Mouse (Mus musculus): ENCODE measurements around the gene Col4a4. TPM values are rescaled to one million over a fixed set of nuclear protein-coding genes. Genes with fewer than 3 reads are reported as not detected.
A peak's percentile ranks its signal among the peaks of the same experiment; 100 is the strongest.

The Col4a4 gene
- total and polyA plus RNA-seq, 3 experiments, result 0.27 TPM; not detected in 2

- Histone ChIP-seq H3K4me3 (ENCODE audit: low read depth, low read length) (no peak overlapping the region), H3K27me3 (ENCODE audit: insufficient read depth, low read length) (peaks cover 18% of the 10 kb centered on the region), H3K4me1 (ENCODE audit: insufficient read depth, low read depth, low read length) (0 out of 2 replicates have a peak, but pooled peaks cover 3% of the 10 kb centered on the region), H3K9me3 (replicated peaks) (no peaks in the 10 kb centered on the region), H3K36me3 (replicated peaks) (no peaks in the 10 kb centered on the region)
- no peak for ATAC-seq (ENCODE audit: extremely low read depth, insufficient number of reproducible peaks, low FRiP score, poor library complexity, severe bottlenecking)
- no peak for DNase-seq (ENCODE audit: low spot score)
- TF ChIP-seq CTCF (IDR thresholded peaks at IDR 0.05; ENCODE audit: low read depth, low read length) (no peak), TAL1 (conservative IDR thresholded peaks at IDR 0.05; ENCODE audit: low read depth, low read length) (no peak), POLR2AphosphoS5 (IDR thresholded peaks at IDR 0.05; ENCODE audit: insufficient replicate concordance, low read depth, low read length) (no peak), GATA2 (IDR thresholded peaks at IDR 0.05; ENCODE audit: borderline replicate concordance, low read depth, low read length) (no peak), GATA1 (IDR thresholded peaks at IDR 0.05; ENCODE audit: borderline replicate concordance, low read length) (no peak)
Observed at GRCm38 (mm10) chr1:82590266-82590665, 3.6 kb upstream of the Col4a4 start.

- Histone ChIP-seq H3K4me1 (ENCODE audit: insufficient read depth, low read depth, low read length) (0 out of 2 replicates have a peak, but pooled peaks cover 3% of the 10 kb centered on the region), H3K4me3 (ENCODE audit: low read depth, low read length) (no peak overlapping the region), H3K36me3 (replicated peaks) (no peaks in the 10 kb centered on the region), H3K27me3 (ENCODE audit: insufficient read depth, low read length) (peaks cover 24% of the 10 kb centered on the region), H3K9me3 (replicated peaks) (no peaks in the 10 kb centered on the region)
- no peak for DNase-seq (ENCODE audit: low spot score)
- ATAC-seq (ENCODE audit: extremely low read depth, insufficient number of reproducible peaks, low FRiP score, poor library complexity, severe bottlenecking), result no peak
- no peak for TF ChIP-seq POLR2AphosphoS5 (IDR thresholded peaks at IDR 0.05; ENCODE audit: insufficient replicate concordance, low read depth, low read length)
- no peak for TF ChIP-seq CTCF (IDR thresholded peaks at IDR 0.05; ENCODE audit: low read depth, low read length)
- no peak for TF ChIP-seq TAL1 (conservative IDR thresholded peaks at IDR 0.05; ENCODE audit: low read depth, low read length)
- no peak for TF ChIP-seq GATA1 (IDR thresholded peaks at IDR 0.05; ENCODE audit: borderline replicate concordance, low read length)
- TF ChIP-seq GATA2 (IDR thresholded peaks at IDR 0.05; ENCODE audit: borderline replicate concordance, low read depth, low read length), result no peak
Observed at GRCm38 (mm10) chr1:82585981-82586380, 668 bp downstream of the Col4a4 start.

GRCm38 (mm10) chr1:82578320-82578719 lies 8.3 kb downstream of the Col4a4 start:
- H3K4me3 ChIP-seq (ENCODE audit: low read depth, low read length), result no peak overlapping the region
- no peak for DNase-seq (ENCODE audit: low spot score)
- no peaks in the 10 kb centered on the region for H3K36me3 ChIP-seq (replicated peaks)
- ATAC-seq (ENCODE audit: extremely low read depth, insufficient number of reproducible peaks, low FRiP score, poor library complexity, severe bottlenecking), result no peak
- peaks cover 4% of the 10 kb centered on the region; the same call in 1 of the 2 replicates for H3K4me1 ChIP-seq (ENCODE audit: insufficient read depth, low read depth, low read length)
- H3K27me3 ChIP-seq (ENCODE audit: insufficient read depth, low read length), result peaks cover 10% of the 10 kb centered on the region
- H3K9me3 ChIP-seq (replicated peaks), result no peaks in the 10 kb centered on the region
- TF ChIP-seq CTCF (IDR thresholded peaks at IDR 0.05; ENCODE audit: low read depth, low read length), result no peak
- TF ChIP-seq GATA2 (IDR thresholded peaks at IDR 0.05; ENCODE audit: borderline replicate concordance, low read depth, low read length), result no peak
- no peak for TF ChIP-seq POLR2AphosphoS5 (IDR thresholded peaks at IDR 0.05; ENCODE audit: insufficient replicate concordance, low read depth, low read length)
- TF ChIP-seq TAL1 (conservative IDR thresholded peaks at IDR 0.05; ENCODE audit: low read depth, low read length), result no peak
- no peak for TF ChIP-seq GATA1 (IDR thresholded peaks at IDR 0.05; ENCODE audit: borderline replicate concordance, low read length)

GRCm38 (mm10) chr1:82577915-82578314 lies 8.7 kb downstream of the Col4a4 start:
- no peaks in the 10 kb centered on the region for H3K36me3 ChIP-seq (replicated peaks)
- no peak overlapping the region for H3K4me3 ChIP-seq (ENCODE audit: low read depth, low read length)
- H3K27me3 ChIP-seq (ENCODE audit: insufficient read depth, low read length), result peaks cover 10% of the 10 kb centered on the region
- no peaks in the 10 kb centered on the region for H3K9me3 ChIP-seq (replicated peaks)
- peaks cover 4% of the 10 kb centered on the region; the same call in 1 of the 2 replicates for H3K4me1 ChIP-seq (ENCODE audit: insufficient read depth, low read depth, low read length)
- no peak for TF ChIP-seq CTCF (IDR thresholded peaks at IDR 0.05; ENCODE audit: low read depth, low read length)
- TF ChIP-seq POLR2AphosphoS5 (IDR thresholded peaks at IDR 0.05; ENCODE audit: insufficient replicate concordance, low read depth, low read length), result no peak
- TF ChIP-seq TAL1 (conservative IDR thresholded peaks at IDR 0.05; ENCODE audit: low read depth, low read length), result no peak
- TF ChIP-seq GATA1 (IDR thresholded peaks at IDR 0.05; ENCODE audit: borderline replicate concordance, low read length), result no peak
- no peak for TF ChIP-seq GATA2 (IDR thresholded peaks at IDR 0.05; ENCODE audit: borderline replicate concordance, low read depth, low read length)
- no peak for ATAC-seq (ENCODE audit: extremely low read depth, insufficient number of reproducible peaks, low FRiP score, poor library complexity, severe bottlenecking)
- DNase-seq (ENCODE audit: low spot score), result no peak

- Histone ChIP-seq H3K9me3 (replicated peaks) (no peaks in the 10 kb centered on the region), H3K36me3 (replicated peaks) (no peaks in the 10 kb centered on the region), H3K27me3 (ENCODE audit: insufficient read depth, low read length) (peaks cover 10% of the 10 kb centered on the region), H3K4me3 (ENCODE audit: low read depth, low read length) (no peak overlapping the region), H3K4me1 (ENCODE audit: insufficient read depth, low read depth, low read length) (peaks cover 4% of the 10 kb centered on the region; the same call in 1 of the 2 replicates)
- TF ChIP-seq GATA1 (IDR thresholded peaks at IDR 0.05; ENCODE audit: borderline replicate concordance, low read length), result no peak
- no peak for TF ChIP-seq GATA2 (IDR thresholded peaks at IDR 0.05; ENCODE audit: borderline replicate concordance, low read depth, low read length)
- no peak for TF ChIP-seq POLR2AphosphoS5 (IDR thresholded peaks at IDR 0.05; ENCODE audit: insufficient replicate concordance, low read depth, low read length)
- TF ChIP-seq CTCF (IDR thresholded peaks at IDR 0.05; ENCODE audit: low read depth, low read length), result no peak
- no peak for TF ChIP-seq TAL1 (conservative IDR thresholded peaks at IDR 0.05; ENCODE audit: low read depth, low read length)
- DNase-seq (ENCODE audit: low spot score) (no peak), ATAC-seq (ENCODE audit: extremely low read depth, insufficient number of reproducible peaks, low FRiP score, poor library complexity, severe bottlenecking) (no peak)
Observed at GRCm38 (mm10) chr1:82577339-82577738, 9.3 kb downstream of the Col4a4 start.

GRCm38 (mm10) chr1:82576182-82576581 lies 10.5 kb downstream of the Col4a4 start:
- Histone ChIP-seq H3K36me3 (replicated peaks) (no peaks in the 10 kb centered on the region), H3K9me3 (replicated peaks) (no peaks in the 10 kb centered on the region), H3K4me1 (ENCODE audit: insufficient read depth, low read depth, low read length) (peaks cover 4% of the 10 kb centered on the region; the same call in 1 of the 2 replicates), H3K27me3 (ENCODE audit: insufficient read depth, low read length) (peaks cover 10% of the 10 kb centered on the region), H3K4me3 (ENCODE audit: low read depth, low read length) (no peak overlapping the region)
- ATAC-seq (ENCODE audit: extremely low read depth, insufficient number of reproducible peaks, low FRiP score, poor library complexity, severe bottlenecking) (no peak), DNase-seq (ENCODE audit: low spot score) (no peak)
- TF ChIP-seq GATA2 (IDR thresholded peaks at IDR 0.05; ENCODE audit: borderline replicate concordance, low read depth, low read length), result no peak
- TF ChIP-seq TAL1 (conservative IDR thresholded peaks at IDR 0.05; ENCODE audit: low read depth, low read length), result no peak
- peak; percentile 25; the same call in 1 of the 2 replicates for TF ChIP-seq CTCF (IDR thresholded peaks at IDR 0.05; ENCODE audit: low read depth, low read length)

Data from G1E (cell line).